Mouse (Mus musculus) limb, embryonic 14.5 days (tissue): ENCODE data around the gene Ifitm2. TPM values are rescaled to one million over a fixed set of nuclear protein-coding genes. Genes with fewer than 3 reads are reported as not detected.

Experiments
- ATAC-seq: fragments of 200-750 bp; cut with Nextera tagmentation; 2 replicates; pipeline ENCODE4 v1.8.0; 2017; ENCODE audit warnings: low read depth, moderate number of reproducible peaks, moderate TSS enrichment; ENCODE audit not compliant: low FRiP score
- DNase-seq: peaks from one replicate; pipeline ENCODE4 v3.0.0-alpha.2; 2015; ENCODE audit warnings: low spot score
- H3K27ac ChIP-seq: fragments of 300-500 bp; sonication (generic); replicated peaks from 2 replicates; pipeline ENCODE4 v1.5.1; 2014; ENCODE audit warnings: low read depth, mild to moderate bottlenecking, low read length, moderate library complexity, mixed read lengths
- H3K27me3 ChIP-seq: fragments of 300-500 bp; sonication (generic); 2 replicates; pipeline ENCODE4 v1.6.1; 2014; ENCODE audit warnings: low read length, mixed read lengths; ENCODE audit not compliant: control insufficient read depth, insufficient read depth
- H3K36me3 ChIP-seq: fragments of 300-500 bp; sonication (generic); 2 replicates; pipeline ENCODE4 v1.6.1; 2014; ENCODE audit warnings: mild to moderate bottlenecking, low read length, moderate library complexity, mixed read lengths; ENCODE audit not compliant: control insufficient read depth, insufficient read depth
- H3K4me1 ChIP-seq: fragments of 300-500 bp; sonication (generic); 2 replicates; pipeline ENCODE4 v1.6.1; 2014; ENCODE audit warnings: antibody characterized with exemption, low read length, mixed read lengths; ENCODE audit not compliant: control insufficient read depth, insufficient read depth
- H3K4me2 ChIP-seq: fragments of 300-500 bp; sonication (generic); replicated peaks from 2 replicates; pipeline ENCODE4 v1.6.1; 2014; ENCODE audit warnings: low read depth, mild to moderate bottlenecking, low read length, moderate library complexity; ENCODE audit not compliant: severe bottlenecking
- H3K4me3 ChIP-seq: fragments of 300-500 bp; sonication (generic); replicated peaks from 2 replicates; pipeline ENCODE4 v1.5.1; 2014; ENCODE audit warnings: low read length
- H3K9ac ChIP-seq: fragments of 300-500 bp; sonication (generic); 2 replicates; pipeline ENCODE4 v1.6.1; 2014; ENCODE audit warnings: mild to moderate bottlenecking, low read depth, low read length, moderate library complexity; ENCODE audit not compliant: severe bottlenecking
- H3K9me3 ChIP-seq: fragments of 300-500 bp; sonication (generic); 2 replicates; pipeline ENCODE4 v1.6.1; 2016; ENCODE audit warnings: low read length; ENCODE audit not compliant: control insufficient read depth
- POLR2A ChIP-seq: fragments of 200-500 bp; IDR thresholded peaks from 2 replicates; pipeline ENCODE4 v1.8.0; 2012; ENCODE audit warnings: inconsistent platforms, mild to moderate bottlenecking, moderate library complexity, borderline replicate concordance; ENCODE audit not compliant: insufficient read depth, insufficient read length; ENCODE audit errors: extremely low read depth
- WGBS: fragments of 180-500 bp; shearing (Covaris S2); extraction: QIAGEN DNeasy Blood & Tissue Kit; methylation state at CpG from one replicate; pipeline ENCODE4 v1.1.7; 2014; 5-methylcytosine and 5-hydroxymethylcytosine counted together
- polyA plus RNA-seq, 2 experiments: library from polyadenylated mRNA; depleted of rRNA in 1 of 2; stranded (reverse) in 1 of 2; unstranded in 1 of 2; fragments of >200 nt; fragmentation: Nextera tagmentation in 1 of 2; extraction: Ambion mirVana in 1 of 2; gene quantifications; 2 replicates each; pipeline versions ENCODE4 v1.2.1 to v1.2.3; 2012 to 2014

The Ifitm2 gene
- polyA plus RNA-seq, 2 experiments: 1,234 to 1,827 TPM

DNA sequence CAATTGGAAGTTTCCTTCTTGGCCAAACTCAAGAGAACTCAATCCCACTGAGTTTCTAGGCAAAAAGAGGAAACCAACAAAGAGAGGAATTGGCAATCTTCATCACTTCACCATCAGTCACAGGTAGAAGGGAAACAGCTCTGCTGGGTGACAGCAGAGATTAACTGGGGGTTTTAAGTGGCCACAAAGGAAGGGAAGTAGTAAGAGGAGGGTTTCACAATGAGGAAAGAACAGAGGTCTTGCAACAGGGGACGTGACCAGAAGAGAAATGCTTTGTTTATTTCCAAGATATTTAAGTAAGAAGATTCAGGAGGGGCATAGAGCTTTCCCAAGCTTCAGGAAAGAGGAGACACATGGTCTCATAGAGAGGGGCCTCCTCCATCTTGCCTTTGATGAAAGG, 42.0 kb upstream of the Ifitm2 start:
- DNase-seq (no peak), ATAC-seq (no peak)
- no peak for TF ChIP-seq POLR2A
- no peaks in the 10 kb centered on the region for H3K36me3 ChIP-seq
- H3K4me2 ChIP-seq: no peak overlapping the region
- no peak overlapping the region for H3K27ac ChIP-seq
- no peaks in the 10 kb centered on the region for H3K4me1 ChIP-seq
- 75% methylated on average over 1 of the region's 1 CpGs for WGBS
- H3K9me3 ChIP-seq: no peaks in the 10 kb centered on the region
- no peak overlapping the region for H3K4me3 ChIP-seq
- no peaks in the 10 kb centered on the region for H3K27me3 ChIP-seq
- no peak overlapping the region for H3K9ac ChIP-seq

DNA sequence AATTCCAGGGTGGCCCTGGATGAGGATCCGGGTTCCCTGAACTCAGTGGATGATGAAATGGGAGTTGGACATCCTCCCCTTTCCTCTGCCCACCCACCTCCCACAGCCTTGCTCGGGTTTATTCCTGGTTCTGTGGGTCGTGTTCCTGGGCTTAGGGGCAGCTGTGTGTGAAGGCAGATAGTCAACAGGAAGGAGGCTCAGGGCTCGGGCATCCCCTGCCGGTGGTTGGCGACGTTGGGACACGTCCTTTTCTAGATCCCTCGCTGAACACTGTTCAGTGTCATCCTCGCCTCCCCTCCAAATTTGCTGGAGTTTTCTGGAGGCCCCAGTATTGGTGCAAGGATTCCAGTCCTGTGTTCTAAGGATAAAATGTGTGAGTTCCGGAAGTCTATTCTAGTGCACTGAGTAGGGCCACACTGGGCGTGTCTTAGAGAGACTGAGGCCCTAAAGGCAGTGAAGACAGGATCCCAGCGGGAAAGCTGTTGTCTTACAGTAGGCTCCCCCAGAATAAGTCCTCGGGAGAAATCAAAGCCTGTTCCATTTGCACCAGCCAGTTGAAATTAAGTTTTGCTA, 35.4 kb upstream of the Ifitm2 start:
- TF ChIP-seq POLR2A: no peak
- Histone ChIP-seq H3K4me1 (peaks cover 8% of the 10 kb centered on the region), H3K9ac (no peak overlapping the region), H3K4me2 (no peak overlapping the region), H3K9me3 (no peaks in the 10 kb centered on the region), H3K27ac (no peak overlapping the region), H3K36me3 (no peaks in the 10 kb centered on the region), H3K4me3 (no peak overlapping the region), H3K27me3 (no peaks in the 10 kb centered on the region)
- DNase-seq: no peak
- 89% methylated on average over 14 of the region's 14 CpGs for WGBS
- no peak for ATAC-seq

DNA sequence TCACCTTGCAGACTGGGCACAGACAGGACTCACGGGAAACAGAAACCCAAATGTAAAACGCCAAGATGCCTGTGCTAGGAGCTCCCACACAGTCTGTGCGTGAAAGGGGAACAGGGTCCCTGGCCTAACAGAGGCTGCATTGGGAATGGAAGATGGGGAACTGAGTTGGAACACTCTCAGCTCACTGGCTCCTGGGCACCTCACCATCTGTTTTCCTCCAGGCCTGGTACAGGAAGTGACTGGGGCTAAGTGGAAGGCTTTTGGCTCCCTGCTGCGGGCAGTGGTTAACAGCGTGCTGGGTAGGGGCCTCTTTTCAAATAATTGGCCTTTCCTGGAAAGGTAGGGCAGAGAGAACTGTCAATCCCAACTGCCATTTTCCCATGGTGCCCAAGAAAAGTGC, 34.8 kb upstream of the Ifitm2 start:
- no peak overlapping the region for H3K4me3 ChIP-seq
- no peaks in the 10 kb centered on the region for H3K36me3 ChIP-seq
- no peak overlapping the region for H3K9ac ChIP-seq
- H3K27me3 ChIP-seq: no peaks in the 10 kb centered on the region
- no peaks in the 10 kb centered on the region for H3K9me3 ChIP-seq
- H3K4me2 ChIP-seq: no peak overlapping the region
- TF ChIP-seq POLR2A: no peak
- no peak for DNase-seq
- H3K27ac ChIP-seq: no peak overlapping the region
- no peak for ATAC-seq
- H3K4me1 ChIP-seq: peaks cover 8% of the 10 kb centered on the region
- WGBS: 38% methylated on average over 5 of the region's 5 CpGs

DNA sequence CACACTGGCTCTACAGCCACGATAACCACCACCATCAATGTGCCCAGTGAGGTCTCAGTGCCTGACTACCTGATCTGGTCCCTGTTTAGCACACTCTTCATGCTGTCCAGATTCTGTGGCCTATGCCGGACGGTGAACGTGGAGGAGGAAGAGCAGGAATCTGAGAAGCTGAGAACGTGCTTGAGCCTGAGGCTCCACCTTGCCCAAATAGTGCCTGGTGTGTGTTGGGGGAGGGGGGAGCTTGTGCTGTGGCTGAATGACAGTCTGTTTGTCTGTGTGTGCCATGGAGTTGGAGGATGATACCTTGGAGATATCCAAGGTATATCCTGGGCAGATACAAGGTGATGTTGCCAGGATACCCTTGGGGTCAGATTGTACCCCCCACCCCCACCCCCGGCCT, 34.4 kb upstream of the Ifitm2 start:
- 60% methylated on average over 6 of the region's 6 CpGs for WGBS
- H3K36me3 ChIP-seq: no peaks in the 10 kb centered on the region
- TF ChIP-seq POLR2A: no peak
- H3K27ac ChIP-seq: no peak overlapping the region
- no peak overlapping the region for H3K9ac ChIP-seq
- H3K4me3 ChIP-seq: no peak overlapping the region
- DNase-seq: no peak
- H3K4me1 ChIP-seq: peaks cover 8% of the 10 kb centered on the region
- no peak overlapping the region for H3K4me2 ChIP-seq
- H3K27me3 ChIP-seq: no peaks in the 10 kb centered on the region
- no peaks in the 10 kb centered on the region for H3K9me3 ChIP-seq
- ATAC-seq: no peak

DNA sequence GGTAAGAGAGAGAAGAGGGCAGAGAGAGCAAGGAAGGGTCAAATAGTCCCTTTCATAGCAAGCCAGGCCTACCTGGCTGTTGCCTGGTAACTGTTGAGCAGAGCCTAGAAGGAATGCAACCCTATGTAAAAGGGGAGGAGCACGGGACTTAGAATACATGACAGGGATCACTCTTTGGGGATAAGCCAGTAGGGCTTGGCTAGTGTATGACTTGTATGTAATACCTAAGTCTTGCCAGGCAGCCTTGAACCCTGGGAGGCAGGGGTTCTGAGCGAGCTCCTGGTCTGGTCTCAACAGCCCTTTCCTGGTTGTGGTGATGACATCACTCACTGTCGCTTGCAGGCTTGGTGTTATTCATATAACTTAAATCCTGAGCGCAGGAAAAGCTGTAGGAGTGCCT, 33.2 kb upstream of the Ifitm2 start:
- Histone ChIP-seq H3K9me3 (no peaks in the 10 kb centered on the region), H3K4me2 (no peak overlapping the region), H3K36me3 (no peaks in the 10 kb centered on the region), H3K27me3 (no peaks in the 10 kb centered on the region), H3K27ac (no peak overlapping the region), H3K4me3 (no peak overlapping the region), H3K9ac (no peak overlapping the region), H3K4me1 (peaks cover 8% of the 10 kb centered on the region)
- ATAC-seq (no peak), DNase-seq (no peak)
- 79% methylated on average over 4 of the region's 4 CpGs for WGBS
- no peak for TF ChIP-seq POLR2A
